ENCODE assay signal across 32 mouse cellular contexts in genomic region chr13:73258415-73258814, GRCm38 (mm10). TPM values are rescaled to one million over a fixed set of nuclear protein-coding genes. Genes with fewer than 3 reads are reported as not detected.
"Had no signal": no experiment of that assay in that cellular context is flagged by ENCODE, and none has a peak within 500 bp of the region (broad histone marks: within the 10 kb centered on the region; RNA-seq: fewer than 3 reads in every experiment).

No protein-coding gene starts in this region.

- H3K4me2 ChIP-seq: hindbrain, embryonic 12.5 days; hindbrain, embryonic 14.5 days; intestine, embryonic 15.5 days; limb, embryonic 12.5 days; liver, embryonic 11.5 days; liver, embryonic 13.5 days; liver, embryonic 15.5 days had no signal

- H3K4me1 ChIP-seq: liver, embryonic 13.5 days; liver, embryonic 15.5 days had no signal

- H3K9me3 ChIP-seq: hindbrain, embryonic 10.5 days; hindbrain, embryonic 12.5 days; intestine, embryonic 15.5 days; limb, embryonic 10.5 days; limb, embryonic 12.5 days; liver, embryonic 13.5 days; liver, embryonic 15.5 days had no signal

- H3K9ac ChIP-seq: hindbrain, embryonic 12.5 days; hindbrain, embryonic 14.5 days; intestine, embryonic 15.5 days; limb, embryonic 12.5 days; liver, embryonic 13.5 days; liver, embryonic 15.5 days; liver, postnatal 0 days had no signal

- H3K36me3 ChIP-seq: hindbrain, embryonic 10.5 days; hindbrain, embryonic 12.5 days; intestine, embryonic 15.5 days; limb, embryonic 10.5 days; limb, embryonic 12.5 days; liver, embryonic 13.5 days; liver, embryonic 15.5 days had no signal

- ATAC-seq: forebrain, embryonic 16.5 days; hindbrain, embryonic 16.5 days; inflammation-experienced regulatory T-cells, adult 6 months; intestine, embryonic 15.5 days; intestine, postnatal 0 days; liver, postnatal 0 days had no signal

- DNase-seq: gastrocnemius, adult 2 months; gastrocnemius, postnatal 10 days; gastrocnemius, postnatal 25 days; kidney, adult 18-20 months; kidney, adult 8-10 months; kidney, postnatal 10 days; kidney, postnatal 25 days; kidney, postnatal 4 days; liver; liver, embryonic 13.5 days; liver, postnatal 0 days had no signal

- H3K27ac ChIP-seq: gastrocnemius, adult 2 months; hindbrain, embryonic 10.5 days; hindbrain, embryonic 12.5 days; hindbrain, embryonic 14.5 days; intestine, embryonic 15.5 days; layer of hippocampus, adult 2 months; left cerebral cortex, adult 2 months; limb, embryonic 10.5 days; limb, embryonic 12.5 days; liver, embryonic 13.5 days; liver, embryonic 15.5 days had no signal

- H3K4me3 ChIP-seq: gastrocnemius, adult 2 months; hindbrain, embryonic 10.5 days; hindbrain, embryonic 12.5 days; intestine, embryonic 15.5 days; layer of hippocampus, adult 2 months; left cerebral cortex, adult 2 months; limb, embryonic 10.5 days; limb, embryonic 12.5 days; liver, embryonic 13.5 days; liver, embryonic 15.5 days had no signal

RNA-seq across cellular contexts. Expression of gene Irx4, which starts 1.9 kb away (rescaled TPM):
- total RNA-seq: gastrocnemius, adult 2 months; gastrocnemius, postnatal 10 days; gastrocnemius, postnatal 25 days; gastrocnemius, postnatal 4 days; granulocyte monocyte progenitor cell, adult 5-6 weeks; layer of hippocampus, adult 2 months; layer of hippocampus, postnatal 10 days; layer of hippocampus, postnatal 25 days; left cerebral cortex, adult 2 months; left cerebral cortex, postnatal 14 days; left cerebral cortex, postnatal 36 days had no signal
- polyA plus RNA-seq: forebrain, embryonic 16.5 days; frontal cortex, adult 2 months; inflammation-experienced regulatory T-cells, adult 6 months; liver, embryonic 11.5 days; liver, embryonic 15.5 days; liver, postnatal 0 days had no signal
